Mouse (Mus musculus) limb, embryonic 15.5 days (tissue): ENCODE results near the gene Tdp2. TPM values are rescaled to one million over a fixed set of nuclear protein-coding genes. Genes with fewer than 3 reads are reported as not detected.
A peak's percentile ranks its signal among the peaks of the same experiment; 100 is the strongest.

ENCODE experiments used
- ATAC-seq: fragments of 200-750 bp; cut with Nextera tagmentation; 2 replicates; pipeline ENCODE4 v1.8.0; 2017; ENCODE audit warnings: low read depth, moderate TSS enrichment; ENCODE audit not compliant: insufficient number of reproducible peaks, low FRiP score, low TSS enrichment
- H3K27ac ChIP-seq: fragments of 300-500 bp; sonication (generic); 2 replicates; pipeline ENCODE4 v1.5.1; 2015; ENCODE audit warnings: moderate library complexity, mild to moderate bottlenecking, inconsistent platforms
- H3K27me3 ChIP-seq: fragments of 300-500 bp; sonication (generic); 2 replicates; pipeline ENCODE4 v1.6.1; 2015; ENCODE audit warnings: inconsistent platforms
- H3K36me3 ChIP-seq: fragments of 300-500 bp; sonication (generic); 2 replicates; pipeline ENCODE4 v1.6.1; 2015; ENCODE audit warnings: inconsistent platforms
- H3K4me1 ChIP-seq: fragments of 300-500 bp; sonication (generic); 2 replicates; pipeline ENCODE4 v1.6.1; 2015; ENCODE audit warnings: inconsistent platforms
- H3K4me2 ChIP-seq: fragments of 300-500 bp; sonication (generic); 2 replicates; pipeline ENCODE4 v1.6.1; 2015; ENCODE audit warnings: mild to moderate bottlenecking, inconsistent platforms
- H3K4me3 ChIP-seq: fragments of 300-500 bp; sonication (generic); 2 replicates; pipeline ENCODE4 v1.5.1; 2015; ENCODE audit warnings: mild to moderate bottlenecking, inconsistent platforms
- H3K9ac ChIP-seq: fragments of 300-500 bp; sonication (generic); 2 replicates; pipeline ENCODE4 v1.6.1; 2015; ENCODE audit warnings: inconsistent platforms
- H3K9me3 ChIP-seq: fragments of 300-500 bp; sonication (generic); 2 replicates; pipeline ENCODE4 v1.6.1; 2016; ENCODE audit warnings: inconsistent platforms
- WGBS: fragments of 180-500 bp; shearing (Covaris S2); methylation state at CpG from one replicate; pipeline ENCODE4 v1.1.7; 2015; 5-methylcytosine and 5-hydroxymethylcytosine counted together
- polyA plus RNA-seq: library from polyadenylated mRNA; unstranded; fragments of >200 nt; fragmentation: Nextera tagmentation; extraction: Ambion mirVana; gene quantifications from 2 replicates; pipeline ENCODE4 v1.2.1, GENCODE M21; 2015

Tdp2 gene
- polyA plus RNA-seq, 1 experiment from 2014 or later: 44.3 TPM

DNA sequence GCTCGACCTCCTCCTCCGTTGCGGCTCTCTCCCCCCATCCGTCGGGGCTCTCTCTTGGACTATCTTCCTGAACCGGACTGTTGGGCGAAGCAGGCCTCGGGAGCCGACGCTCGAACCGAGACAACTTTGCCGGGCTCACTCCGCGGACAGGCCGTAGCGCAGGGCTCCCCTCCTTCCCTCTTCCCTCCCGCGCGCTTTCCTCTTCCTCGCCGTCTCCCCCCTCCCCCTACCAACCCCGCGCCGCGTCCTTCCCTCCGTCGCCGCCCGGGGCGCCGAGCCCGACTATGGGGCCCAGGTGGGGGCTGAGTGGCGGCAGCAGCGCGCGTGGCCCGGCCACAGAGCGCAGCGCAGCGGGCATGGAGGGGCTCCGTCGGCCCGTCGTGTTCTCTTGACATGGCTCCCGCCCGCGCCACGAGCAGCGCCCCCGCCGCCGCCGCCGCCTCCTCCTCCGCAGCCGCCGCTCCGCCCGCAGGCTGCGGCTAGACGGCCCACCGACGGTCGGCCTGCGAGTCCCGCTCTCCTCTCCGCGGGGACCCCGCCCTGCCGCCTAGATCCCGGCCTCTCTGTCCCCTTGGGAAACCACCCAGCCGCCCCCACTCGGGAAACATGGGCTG lies 30.1 kb upstream of the Tdp2 start, which contains the start of gene BC005537:
Gene BC005537, plus strand, starts transcription at position 350 of the 614 bp plus-strand sequence.
- no peaks in the 10 kb centered on the region for H3K9me3 ChIP-seq
- H3K4me3 ChIP-seq: peak within 1 kb of the TSS; percentile 95
- whole genome bisulfite sequencing: under 1% methylated on average over 61 of the region's 74 CpGs
- H3K36me3 ChIP-seq: peaks cover 2% of the 10 kb centered on the region; the same call in 1 of the 2 replicates
- peak within 1 kb of the TSS; percentile 77 for H3K4me2 ChIP-seq
- H3K27me3 ChIP-seq: no peaks in the 10 kb centered on the region
- ATAC-seq: peak; percentile 18
- H3K9ac ChIP-seq: peak within 1 kb of the TSS; percentile 96
- peaks cover 16% of the 10 kb centered on the region; the same call in 1 of the 2 replicates for H3K4me1 ChIP-seq
- H3K27ac ChIP-seq: peak within 1 kb of the TSS; percentile 100

GRCm38 (mm10) chr13:24802131-24802691 lies 29.3 kb upstream of the Tdp2 start:
- Histone ChIP-seq H3K27ac (peak overlapping the region; percentile 100; the same call in 1 of the 2 replicates), H3K4me2 (peak overlapping the region; percentile 75), H3K9ac (peak overlapping the region; percentile 96), H3K4me1 (peaks cover 16% of the 10 kb centered on the region; the same call in 1 of the 2 replicates), H3K27me3 (no peaks in the 10 kb centered on the region), H3K36me3 (peaks cover 5% of the 10 kb centered on the region; the same call in 1 of the 2 replicates), H3K9me3 (no peaks in the 10 kb centered on the region), H3K4me3 (peak overlapping the region; percentile 95)
- WGBS: 0% methylated on average over 26 of the region's 26 CpGs
- no peak for ATAC-seq

DNA sequence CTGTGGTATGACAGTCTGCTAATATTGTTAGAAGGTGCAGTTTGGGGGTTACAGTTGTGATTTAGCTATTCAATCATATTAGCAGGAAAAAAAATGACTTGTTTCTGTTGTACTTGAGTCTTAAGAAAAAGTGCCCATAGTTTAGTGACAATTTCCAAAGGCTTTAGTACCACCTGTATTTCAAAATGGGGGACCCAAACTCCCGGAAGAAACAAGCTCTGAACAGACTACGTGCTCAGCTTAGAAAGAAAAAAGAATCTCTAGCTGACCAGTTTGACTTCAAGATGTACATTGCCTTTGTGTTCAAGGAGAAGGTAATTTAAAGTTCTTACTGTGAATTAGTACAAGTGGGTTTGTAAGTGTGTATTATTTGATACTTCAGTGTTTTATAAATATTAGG lies 28.3 kb upstream of the Tdp2 start:
- H3K27me3 ChIP-seq: no peaks in the 10 kb centered on the region
- H3K27ac ChIP-seq: no peak overlapping the region
- peaks cover 14% of the 10 kb centered on the region; the same call in 1 of the 2 replicates for H3K36me3 ChIP-seq
- peaks cover 16% of the 10 kb centered on the region; the same call in 1 of the 2 replicates for H3K4me1 ChIP-seq
- no peaks in the 10 kb centered on the region for H3K9me3 ChIP-seq
- peak overlapping the region; percentile 75 for H3K4me2 ChIP-seq
- no peak for ATAC-seq
- H3K4me3 ChIP-seq: peak overlapping the region; percentile 95
- 29% methylated on average over 2 of the region's 2 CpGs for WGBS
- H3K9ac ChIP-seq: no peak overlapping the region

GRCm38 (mm10) chr13:24806079-24806478 lies 25.4 kb upstream of the Tdp2 start:
- Histone ChIP-seq H3K36me3 (peaks cover 37% of the 10 kb centered on the region), H3K27me3 (no peaks in the 10 kb centered on the region), H3K27ac (no peak overlapping the region), H3K4me2 (no peak overlapping the region), H3K9me3 (no peaks in the 10 kb centered on the region), H3K9ac (no peak overlapping the region), H3K4me3 (no peak overlapping the region), H3K4me1 (peaks cover 16% of the 10 kb centered on the region; the same call in 1 of the 2 replicates)
- ATAC-seq: no peak

DNA sequence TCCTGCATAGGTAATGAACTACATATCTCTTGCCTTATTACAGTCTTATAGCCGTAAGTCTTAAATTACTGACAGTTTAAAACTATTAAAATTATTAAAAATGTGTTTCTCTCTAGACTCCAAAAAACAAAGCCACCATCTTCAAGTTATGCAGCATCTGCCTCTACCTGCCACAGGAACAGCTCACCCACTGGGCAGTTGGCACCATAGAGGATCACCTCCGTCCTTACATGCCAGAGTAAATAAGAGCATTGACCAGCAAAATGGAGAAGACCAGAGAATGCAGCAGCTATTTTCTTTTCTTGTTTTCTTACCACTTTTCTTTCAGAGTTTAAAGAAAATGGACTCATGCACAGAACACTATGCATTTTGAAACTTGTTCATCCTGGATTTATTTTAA lies 19.0 kb upstream of the Tdp2 start:
- H3K4me1 ChIP-seq: no peaks in the 10 kb centered on the region

GRCm38 (mm10) chr13:24814616-24815015 lies 16.9 kb upstream of the Tdp2 start:
- peaks cover 48% of the 10 kb centered on the region for H3K36me3 ChIP-seq

More for the DNA sequence above, 19.0 kb upstream of the Tdp2 start:
- WGBS: 88% methylated on average over 2 of the region's 2 CpGs
- Histone ChIP-seq H3K36me3 (peaks cover 61% of the 10 kb centered on the region), H3K4me2 (no peak overlapping the region), H3K27me3 (no peaks in the 10 kb centered on the region), H3K27ac (no peak overlapping the region), H3K9ac (no peak overlapping the region), H3K9me3 (no peaks in the 10 kb centered on the region), H3K4me3 (no peak overlapping the region)
- no peak for ATAC-seq

GRCm38 (mm10) chr13:24816125-24817092 lies 15.1 kb upstream of the Tdp2 start:
- H3K9me3 ChIP-seq: no peaks in the 10 kb centered on the region
- ATAC-seq: peak; percentile 75; the same call in 1 of the 2 replicates
- peaks cover 36% of the 10 kb centered on the region for H3K36me3 ChIP-seq
- 50% methylated on average over 4 of the region's 4 CpGs for WGBS
- H3K27me3 ChIP-seq: no peaks in the 10 kb centered on the region
- no peak overlapping the region for H3K9ac ChIP-seq
- H3K27ac ChIP-seq: no peak overlapping the region
- H3K4me1 ChIP-seq: no peaks in the 10 kb centered on the region
- no peak overlapping the region for H3K4me3 ChIP-seq
- no peak overlapping the region for H3K4me2 ChIP-seq

More at GRCm38 (mm10) chr13:24814616-24815015, 16.9 kb upstream of the Tdp2 start:
- Histone ChIP-seq H3K9me3 (no peaks in the 10 kb centered on the region), H3K27me3 (no peaks in the 10 kb centered on the region), H3K4me2 (no peak overlapping the region), H3K9ac (no peak overlapping the region), H3K27ac (no peak overlapping the region), H3K4me1 (no peaks in the 10 kb centered on the region), H3K4me3 (no peak overlapping the region)
- 78% methylated on average over 1 of the region's 1 CpGs for WGBS
- ATAC-seq: no peak

- Histone ChIP-seq H3K4me2 (no peak overlapping the region), H3K27me3 (no peaks in the 10 kb centered on the region), H3K9me3 (no peaks in the 10 kb centered on the region), H3K4me1 (no peaks in the 10 kb centered on the region), H3K9ac (no peak overlapping the region), H3K4me3 (no peak overlapping the region), H3K27ac (no peak overlapping the region), H3K36me3 (peaks cover 11% of the 10 kb centered on the region)
- WGBS: 89% methylated on average over 1 of the region's 1 CpGs
- ATAC-seq: no peak
These were observed 11.5 kb upstream of the Tdp2 start for GRCm38 (mm10) chr13:24819931-24820330.

DNA sequence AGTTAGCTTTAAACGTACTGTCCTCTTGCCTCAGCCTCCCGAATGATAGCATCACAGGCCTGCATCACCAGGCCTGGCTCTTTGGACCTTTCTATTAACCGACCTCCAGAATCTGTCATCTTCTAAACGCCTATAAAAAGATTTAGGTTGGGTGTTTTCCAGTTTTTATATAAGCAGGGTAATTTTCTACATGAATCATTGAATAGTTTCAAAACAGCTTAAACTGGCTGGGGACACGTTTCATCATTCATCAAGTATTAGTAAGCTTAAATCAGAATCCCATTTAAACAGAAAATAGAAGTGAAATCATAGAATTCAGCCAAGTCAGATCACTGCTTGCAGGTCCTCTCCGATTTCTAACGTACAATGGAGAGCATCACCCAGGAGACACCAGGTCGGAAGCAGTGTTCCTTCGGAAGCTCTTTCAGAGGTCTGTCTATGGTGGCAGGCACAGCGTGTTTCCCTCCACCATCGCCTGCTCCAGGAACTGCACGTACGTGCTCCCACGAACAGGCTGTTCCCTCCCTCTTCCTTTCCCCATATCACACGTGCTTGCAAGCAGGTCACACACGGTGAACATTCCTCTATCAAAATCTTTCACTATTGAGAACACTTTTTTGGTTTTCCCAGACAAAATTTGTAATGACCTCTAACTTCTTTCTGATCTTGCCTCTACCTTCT lies 8.7 kb upstream of the Tdp2 start:
- WGBS: 83% methylated on average over 16 of the region's 16 CpGs
- H3K27ac ChIP-seq: no peak overlapping the region
- H3K4me1 ChIP-seq: no peaks in the 10 kb centered on the region
- no peaks in the 10 kb centered on the region for H3K9me3 ChIP-seq
- ATAC-seq: no peak
- H3K27me3 ChIP-seq: no peaks in the 10 kb centered on the region
- no peak overlapping the region for H3K4me3 ChIP-seq
- H3K36me3 ChIP-seq: peaks cover 7% of the 10 kb centered on the region; the same call in 1 of the 2 replicates
- H3K9ac ChIP-seq: no peak overlapping the region
- no peak overlapping the region for H3K4me2 ChIP-seq

DNA sequence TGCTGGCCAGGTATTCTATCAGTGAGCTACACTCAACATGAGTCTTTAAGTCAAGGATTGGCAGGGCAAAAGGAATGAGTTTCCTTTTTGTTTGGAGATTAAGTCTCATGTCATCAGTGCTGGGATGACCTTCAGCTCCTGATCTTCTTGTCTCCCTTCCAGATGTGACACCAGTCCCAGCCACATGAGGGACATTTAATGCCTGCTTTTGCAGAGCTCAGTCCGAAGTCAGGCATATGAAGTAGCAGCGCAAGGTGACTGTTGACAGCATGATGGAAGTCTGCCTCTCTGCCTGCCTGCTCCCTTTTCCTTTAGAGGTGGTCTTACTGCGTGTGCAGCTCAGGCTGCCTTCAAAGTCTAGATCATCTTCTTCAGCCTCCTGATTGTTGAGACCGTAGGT lies 6.8 kb upstream of the Tdp2 start:
- Histone ChIP-seq H3K4me1 (no peaks in the 10 kb centered on the region), H3K9ac (no peak overlapping the region), H3K9me3 (no peaks in the 10 kb centered on the region), H3K4me2 (no peak overlapping the region), H3K4me3 (no peak overlapping the region), H3K36me3 (peaks cover 5% of the 10 kb centered on the region; the same call in 1 of the 2 replicates), H3K27ac (no peak overlapping the region), H3K27me3 (no peaks in the 10 kb centered on the region)
- no peak for ATAC-seq
- WGBS: 89% methylated on average over 4 of the region's 4 CpGs

GRCm38 (mm10) chr13:24825587-24825986 lies 5.9 kb upstream of the Tdp2 start:
- no peak overlapping the region for H3K4me2 ChIP-seq
- ATAC-seq: no peak
- no peak overlapping the region for H3K4me3 ChIP-seq
- H3K9me3 ChIP-seq: no peaks in the 10 kb centered on the region
- 61% methylated on average over 4 of the region's 4 CpGs for WGBS
- no peaks in the 10 kb centered on the region for H3K36me3 ChIP-seq
- no peaks in the 10 kb centered on the region for H3K27me3 ChIP-seq
- 0 out of 2 replicates have a peak, but pooled peaks cover 3% of the 10 kb centered on the region for H3K4me1 ChIP-seq
- no peak overlapping the region for H3K9ac ChIP-seq
- no peak overlapping the region for H3K27ac ChIP-seq
